Mouse (Mus musculus): ENCODE measurements around the gene Jade2.

The Jade2 gene

GRCm38 (mm10) chr11:51807108-51807879 is 50.2 kb downstream of the Jade2 start:
- in situ Hi-C loops (cut with MboI; ENCODE audit: unreplicated experiment in 2 of 2), result loop anchor here in 1 of 2 experiments (25.0 kb wide), 1 partner anchor 530 kb away; no protein-coding TSS in a partner anchor

- in situ Hi-C loops (cut with MboI; ENCODE audit: unreplicated experiment in 2 of 2), result loop anchor here in 1 of 2 experiments (25.0 kb wide), 1 partner anchor 532 kb away; no protein-coding TSS in a partner anchor
Observed at GRCm38 (mm10) chr11:51805221-51805981, 52.1 kb downstream of the Jade2 start.

GRCm38 (mm10) chr11:51800634-51801325 is 56.7 kb downstream of the Jade2 start:
- in situ Hi-C loops (cut with MboI; ENCODE audit: unreplicated experiment in 2 of 2), result loop anchor here in 1 of 2 experiments (25.0 kb wide), 1 partner anchor 537 kb away; no protein-coding TSS in a partner anchor

GRCm38 (mm10) chr11:51796272-51796671 is 61.2 kb downstream of the Jade2 start:
- in situ Hi-C loops (cut with MboI; ENCODE audit: unreplicated experiment in 2 of 2), result no loop called here

- in situ Hi-C loops (cut with MboI; ENCODE audit: unreplicated experiment in 2 of 2), result no loop called here
Observed at GRCm38 (mm10) chr11:51790662-51791061, 66.8 kb downstream of the Jade2 start.

GRCm38 (mm10) chr11:51789735-51790134 is 67.7 kb downstream of the Jade2 start:
- in situ Hi-C loops (cut with MboI; ENCODE audit: unreplicated experiment in 2 of 2), result loop anchor here in 1 of 2 experiments (5.0 kb wide), 1 partner anchor 172 kb away; the partner anchor contains the start of gene Nhp2

- in situ Hi-C loops (cut with MboI; ENCODE audit: unreplicated experiment in 2 of 2), result loop anchor here in 1 of 2 experiments (5.0 kb wide), 1 partner anchor 169 kb away; the partner anchor contains the start of gene Nhp2
Observed at GRCm38 (mm10) chr11:51785926-51786325, 71.5 kb downstream of the Jade2 start.

- in situ Hi-C loops (cut with MboI; ENCODE audit: unreplicated experiment in 2 of 2), result no loop called here
Observed at GRCm38 (mm10) chr11:51782721-51783120, 74.7 kb downstream of the Jade2 start.

GRCm38 (mm10) chr11:51780773-51781267 is 76.6 kb downstream of the Jade2 start:
- in situ Hi-C loops (cut with MboI; ENCODE audit: unreplicated experiment in 2 of 2), result no loop called here

- in situ Hi-C loops (cut with MboI; ENCODE audit: unreplicated experiment in 2 of 2), result no loop called here
Observed at GRCm38 (mm10) chr11:51777478-51777877, 80.0 kb downstream of the Jade2 start.

- in situ Hi-C loops (cut with MboI; ENCODE audit: unreplicated experiment in 2 of 2), result no loop called here
Observed at GRCm38 (mm10) chr11:51775507-51775906, 81.9 kb downstream of the Jade2 start.

- in situ Hi-C loops (cut with MboI; ENCODE audit: unreplicated experiment in 2 of 2), result no loop called here
Observed at GRCm38 (mm10) chr11:51768296-51768695, 89.2 kb downstream of the Jade2 start.

GRCm38 (mm10) chr11:51767579-51768220 is 89.8 kb downstream of the Jade2 start:
- in situ Hi-C loops (cut with MboI; ENCODE audit: unreplicated experiment in 2 of 2), result no loop called here

GRCm38 (mm10) chr11:51764816-51765215 is 92.6 kb downstream of the Jade2 start:
- in situ Hi-C loops (cut with MboI; ENCODE audit: unreplicated experiment in 2 of 2), result no loop called here

- in situ Hi-C loops (cut with MboI; ENCODE audit: unreplicated experiment in 2 of 2), result no loop called here
Observed at GRCm38 (mm10) chr11:51763955-51764354, 93.5 kb downstream of the Jade2 start.

All from v-Abl transformed pro-B cells (cell line).